Mouse (Mus musculus) Patski (cell line): ENCODE data around the gene Slc35g2. TPM values are rescaled to one million over a fixed set of nuclear protein-coding genes. Genes with fewer than 3 reads are reported as not detected.

Source experiments
- ATAC-seq: fragments of 100-300 bp; one replicate; pipeline ENCODE4 v1.8.0; 2021
- CTCF ChIA-PET: fragments of 350-600 bp; sonication (Branson Sonifier 250); formaldehyde crosslinking; loops from one replicate; lab custom pipeline; 2022; ENCODE audit warnings: inconsistent platforms; lab: Charles Lee
- POLR2A ChIA-PET: fragments of 350-600 bp; sonication (Branson Sonifier 250); formaldehyde crosslinking; loops from one replicate; lab custom pipeline; 2022; ENCODE audit warnings: antibody characterized with exemption, inconsistent platforms; lab: Charles Lee
- DNase-seq: peaks from one replicate; pipeline ENCODE4 v3.0.0-alpha.2; 2011; ENCODE audit warnings: low read depth, low spot score
- H3K27me3 ChIP-seq: fragments of 371-371 bp; one replicate; pipeline ENCODE4 v1.5.1; 2021
- CTCF ChIP-seq: fragments of 100-300 bp; IDR thresholded peaks from one replicate; pipeline ENCODE4 v1.5.1; 2021
- in situ Hi-C: fragments of 300-500 bp; cut with MboI; formaldehyde crosslinking; loops from 3 replicates; pipeline ENCODE4 v1.11.1; 2018; ENCODE audit warnings: low pct_unique_long_range_greater_than_20kb, mixed read lengths
- polyA plus RNA-seq: library from polyadenylated mRNA; unstranded; gene quantifications from one replicate; pipeline ENCODE4 v1.2.3, GENCODE M21; 2021

Gene Slc35g2
- polyA plus RNA-seq, 1 experiment from 2014 or later: 0.77 TPM

- DNase-seq (no peak), ATAC-seq (no peak)
- in situ Hi-C loops: no loop called here
- no peak for TF ChIP-seq CTCF
- CTCF ChIA-PET: interaction anchor here (1.0 to 2.6 kb wide), 3 partner anchors 9 to 137 kb away, joined by 3 to 6 read pairs (median 6); no protein-coding TSS in a partner anchor
- no peaks in the 10 kb centered on the region for H3K27me3 ChIP-seq
- POLR2A ChIA-PET: no interaction called here
These were observed 65.4 kb downstream of the Slc35g2 start for GRCm38 (mm10) chr9:100505498-100505897.

Other genes with a start within 250 kb of the Slc35g2 start
- gene Il20rb, start 84.3 kb downstream of the Slc35g2 start, polyA plus RNA-seq: 0.59 TPM
- gene Nck1, start 25.0 kb downstream of the Slc35g2 start, polyA plus RNA-seq: 65.1 TPM
- gene Stag1, start 26.7 kb upstream of the Slc35g2 start, polyA plus RNA-seq: 29.1 TPM